Mouse (Mus musculus) intestine, embryonic 15.5 days (tissue): ENCODE data around the gene Capn8. TPM values are rescaled to one million over a fixed set of nuclear protein-coding genes. Genes with fewer than 3 reads are reported as not detected.

ENCODE experiments used
- ATAC-seq: fragments of 200-750 bp; cut with Nextera tagmentation; 2 replicates; pipeline ENCODE4 v1.8.0; 2017; ENCODE audit warnings: moderate TSS enrichment, moderate library complexity
- H3K27ac ChIP-seq: fragments of 300-500 bp; sonication (generic); 2 replicates; pipeline ENCODE4 v1.5.1; 2015; ENCODE audit warnings: mild to moderate bottlenecking, inconsistent platforms
- H3K27me3 ChIP-seq: fragments of 300-500 bp; sonication (generic); replicated peaks from 2 replicates; pipeline ENCODE4 v1.6.1; 2015; ENCODE audit warnings: inconsistent platforms
- H3K36me3 ChIP-seq: fragments of 300-500 bp; sonication (generic); 2 replicates; pipeline ENCODE4 v1.6.1; 2015; ENCODE audit warnings: inconsistent platforms
- H3K4me1 ChIP-seq: fragments of 300-500 bp; sonication (generic); replicated peaks from 2 replicates; pipeline ENCODE4 v1.6.1; 2015; ENCODE audit warnings: inconsistent platforms
- H3K4me2 ChIP-seq: fragments of 300-500 bp; sonication (generic); replicated peaks from 2 replicates; pipeline ENCODE4 v1.6.1; 2015; ENCODE audit warnings: mild to moderate bottlenecking, inconsistent platforms
- H3K4me3 ChIP-seq: fragments of 300-500 bp; sonication (generic); replicated peaks from 2 replicates; pipeline ENCODE4 v1.5.1; 2015; ENCODE audit warnings: inconsistent platforms
- H3K9ac ChIP-seq: fragments of 300-500 bp; sonication (generic); 2 replicates; pipeline ENCODE4 v1.6.1; 2015; ENCODE audit warnings: inconsistent platforms
- H3K9me3 ChIP-seq: fragments of 300-500 bp; sonication (generic); 2 replicates; pipeline ENCODE4 v1.6.1; 2016; ENCODE audit warnings: inconsistent platforms
- WGBS: fragments of 180-500 bp; shearing (Covaris S2); methylation state at CpG from one replicate; pipeline ENCODE4 v1.1.7; 2015; 5-methylcytosine and 5-hydroxymethylcytosine counted together
- polyA plus RNA-seq: library from polyadenylated mRNA; unstranded; fragments of >200 nt; fragmentation: Nextera tagmentation; extraction: Ambion mirVana; gene quantifications from 2 replicates; pipeline ENCODE4 v1.2.1, GENCODE M21; 2015

Gene Capn8
- 2.5 and 3.3 TPM in 2 replicates for polyA plus RNA-seq

DNA sequence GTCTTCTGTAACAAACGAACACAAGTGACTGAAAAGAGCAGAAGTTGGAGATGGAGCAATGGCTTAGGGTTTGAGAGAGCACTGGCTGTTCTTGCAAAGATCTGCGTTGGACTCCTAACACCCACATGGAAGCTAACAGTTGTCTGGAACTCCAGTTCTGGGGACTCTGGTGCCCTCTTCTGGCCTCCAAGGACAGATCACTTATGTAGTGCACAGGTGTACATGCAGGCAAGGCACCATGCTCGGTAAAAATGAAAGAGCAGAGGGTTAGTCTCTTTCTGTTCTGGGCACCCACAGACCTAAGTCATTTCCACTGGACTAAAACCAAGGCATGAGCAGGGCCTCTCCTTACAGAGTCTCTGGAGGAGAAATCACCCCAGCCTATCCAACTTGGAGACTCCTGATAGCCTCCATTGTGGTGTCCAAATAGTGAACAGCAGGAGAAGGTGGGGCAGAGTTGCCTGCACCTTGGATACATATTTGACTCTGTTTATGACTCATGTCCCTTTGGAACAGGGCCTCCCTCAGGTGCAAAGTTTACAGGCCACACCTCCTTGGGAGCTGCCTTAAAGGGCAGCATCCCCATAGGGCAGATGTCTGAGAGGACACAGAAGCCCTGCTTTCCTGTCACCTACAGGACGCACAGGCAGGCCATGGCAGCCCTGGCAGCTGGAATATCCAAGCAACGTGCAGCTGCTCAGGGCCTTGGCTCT lies at the start of gene Capn8:
Gene Capn8, plus strand, starts transcription at position 600 of the 713 bp plus-strand sequence.
- Histone ChIP-seq H3K4me3 (no peak within 1 kb of the TSS), H3K4me2 (peak within 1 kb of the TSS; percentile 18; the same call in 1 of the 2 replicates), H3K4me1 (0 out of 2 replicates have a peak, but pooled peaks cover 11% of the 10 kb centered on the region), H3K36me3 (no peaks in the 10 kb centered on the region), H3K27ac (peak within 1 kb of the TSS; percentile 70; the same call in 1 of the 2 replicates), H3K27me3 (no peaks in the 10 kb centered on the region), H3K9ac (no peak within 1 kb of the TSS), H3K9me3 (no peaks in the 10 kb centered on the region)
- 64% methylated on average over 5 of the region's 5 CpGs for WGBS
- peak; percentile 91 for ATAC-seq

DNA sequence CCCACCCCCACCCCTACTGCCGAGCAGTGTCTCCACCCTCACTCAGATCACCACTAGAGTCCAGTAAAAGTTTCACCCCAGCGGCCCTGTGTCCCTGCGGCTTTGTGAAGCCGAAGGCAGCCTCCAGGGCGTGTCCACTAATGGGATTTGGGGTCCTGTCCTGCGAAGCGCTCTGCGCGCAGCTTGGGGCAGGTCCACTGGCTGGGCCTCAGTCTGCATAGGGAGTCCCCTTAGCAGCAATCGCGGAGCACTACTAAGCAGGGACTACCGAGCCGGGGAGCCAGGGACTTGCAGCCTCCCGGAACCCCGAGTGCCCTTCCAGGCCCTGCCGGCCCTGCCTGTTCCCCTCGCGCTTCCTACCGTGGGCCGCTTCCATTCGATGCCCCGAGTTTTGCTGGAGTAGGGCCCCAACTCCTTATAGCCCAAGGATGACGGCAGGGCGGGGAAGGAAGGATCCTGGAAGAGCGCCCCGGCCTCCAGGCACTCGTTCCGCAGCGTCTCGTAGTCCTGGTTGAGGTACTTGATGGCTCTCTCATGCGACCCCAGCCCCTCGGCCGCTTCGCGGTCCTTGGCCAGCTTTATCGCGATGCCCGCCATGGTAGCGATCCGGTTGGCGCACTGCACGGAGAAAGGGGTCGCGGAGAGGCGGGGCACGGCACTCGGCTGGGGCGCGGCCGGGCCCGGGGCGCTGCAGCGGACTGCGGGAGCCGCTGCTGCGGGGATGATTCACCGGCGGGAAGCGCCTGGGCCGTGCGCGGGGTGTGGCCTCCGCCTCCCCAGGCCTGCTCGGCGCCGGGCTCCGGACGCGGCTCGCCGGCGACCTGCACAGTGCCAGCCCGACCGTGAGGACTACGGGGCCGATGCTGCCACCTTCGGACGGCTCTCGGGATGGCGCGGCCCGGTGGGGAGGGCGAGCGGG lies 47.8 kb upstream of the Capn8 start, which contains the start of gene Capn2:
Gene Capn2, minus strand, starts transcription at position 851 of the 919 bp plus-strand sequence.
- H3K27me3 ChIP-seq = no peaks in the 10 kb centered on the region
- peak within 1 kb of the TSS; percentile 82 for H3K4me3 ChIP-seq
- peak within 1 kb of the TSS; percentile 95 for H3K9ac ChIP-seq
- under 1% methylated on average over 84 of the region's 84 CpGs for WGBS
- peaks cover under 1% of the 10 kb centered on the region; the same call in 1 of the 2 replicates for H3K36me3 ChIP-seq
- peak within 1 kb of the TSS; percentile 91 for H3K27ac ChIP-seq
- ATAC-seq = peak; percentile 95
- H3K4me1 ChIP-seq = peaks cover 32% of the 10 kb centered on the region
- peak within 1 kb of the TSS; percentile 86 for H3K4me2 ChIP-seq
- H3K9me3 ChIP-seq = no peaks in the 10 kb centered on the region

DNA sequence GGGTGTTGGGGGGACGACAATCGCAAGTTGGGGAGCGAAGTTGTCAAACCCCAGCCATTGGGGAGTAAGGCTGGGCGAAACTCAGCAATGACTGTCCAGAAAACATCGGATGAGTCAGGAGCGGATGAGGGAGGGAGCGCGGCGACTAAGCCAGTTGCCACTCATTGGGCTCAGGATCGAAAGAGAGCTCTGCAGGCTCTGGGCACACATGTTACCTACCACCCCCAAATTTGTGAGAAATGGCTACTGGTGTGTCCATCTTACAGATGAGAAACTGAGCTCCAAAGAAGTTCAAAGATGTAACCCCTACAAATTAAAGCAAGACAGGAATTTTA lies 47.2 kb upstream of the Capn8 start:
- Histone ChIP-seq H3K27me3 (no peaks in the 10 kb centered on the region), H3K4me1 (peaks cover 28% of the 10 kb centered on the region), H3K9me3 (no peaks in the 10 kb centered on the region), H3K4me2 (peak overlapping the region; percentile 86), H3K9ac (peak overlapping the region; percentile 95), H3K27ac (peak overlapping the region; percentile 91), H3K4me3 (peak overlapping the region; percentile 82), H3K36me3 (no peaks in the 10 kb centered on the region)
- WGBS = 2% methylated on average over 10 of the region's 10 CpGs
- peak; percentile 21 for ATAC-seq

DNA sequence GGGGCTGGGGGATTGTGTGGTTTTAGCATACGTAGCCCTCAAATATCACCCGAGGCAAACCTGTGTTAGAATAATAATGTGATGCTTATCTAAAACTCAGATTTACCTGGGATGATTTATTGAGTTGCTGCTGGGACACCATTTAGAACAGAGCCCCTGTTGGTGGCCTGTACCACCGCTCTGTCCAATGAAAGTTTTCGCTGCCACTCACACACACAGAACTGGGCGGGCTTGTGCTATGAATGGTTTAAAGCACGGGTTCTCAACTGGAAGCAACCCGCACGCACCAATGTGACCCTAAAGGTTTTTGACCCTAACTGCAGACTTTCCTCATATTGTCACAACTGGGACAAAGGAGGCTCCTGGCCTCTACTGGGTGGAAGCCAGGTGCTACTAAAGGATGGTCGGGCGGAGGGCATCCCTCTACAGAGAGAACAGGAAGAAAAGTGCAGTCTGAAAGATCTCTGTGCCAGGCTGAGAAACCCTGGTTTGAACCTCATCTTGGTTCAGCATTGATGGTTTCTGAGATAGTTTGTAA lies 46.6 kb upstream of the Capn8 start:
- no peak overlapping the region for H3K4me2 ChIP-seq
- H3K27me3 ChIP-seq = no peaks in the 10 kb centered on the region
- no peak overlapping the region for H3K9ac ChIP-seq
- 75% methylated on average over 10 of the region's 10 CpGs for WGBS
- H3K27ac ChIP-seq = no peak overlapping the region
- ATAC-seq = no peak
- no peaks in the 10 kb centered on the region for H3K9me3 ChIP-seq
- H3K36me3 ChIP-seq = no peaks in the 10 kb centered on the region
- peaks cover 28% of the 10 kb centered on the region for H3K4me1 ChIP-seq
- no peak overlapping the region for H3K4me3 ChIP-seq

DNA sequence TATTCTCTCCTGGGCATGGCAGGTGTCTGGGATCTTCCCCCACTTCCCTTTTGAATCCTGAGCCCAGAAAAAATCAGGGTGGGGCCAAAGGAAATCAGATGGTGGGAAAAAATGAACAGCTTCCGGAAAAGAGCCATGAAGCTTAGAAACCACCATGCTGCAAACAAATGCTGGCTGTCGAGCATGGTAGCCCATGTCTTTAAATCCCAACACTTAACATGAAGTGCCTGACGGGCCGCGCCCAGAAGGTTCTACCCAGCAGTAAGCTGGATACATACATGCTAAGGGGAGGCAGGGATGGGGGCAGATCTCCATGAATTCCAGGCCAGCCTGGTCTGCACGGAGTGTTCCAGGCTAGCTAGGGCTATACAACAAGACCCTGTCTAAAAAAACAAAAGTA lies 46.0 kb upstream of the Capn8 start:
- Histone ChIP-seq H3K4me2 (no peak overlapping the region), H3K4me3 (no peak overlapping the region), H3K27ac (no peak overlapping the region), H3K36me3 (no peaks in the 10 kb centered on the region), H3K9me3 (no peaks in the 10 kb centered on the region), H3K4me1 (peaks cover 28% of the 10 kb centered on the region), H3K9ac (no peak overlapping the region), H3K27me3 (no peaks in the 10 kb centered on the region)
- no peak for ATAC-seq
- WGBS = 85% methylated on average over 6 of the region's 6 CpGs

DNA sequence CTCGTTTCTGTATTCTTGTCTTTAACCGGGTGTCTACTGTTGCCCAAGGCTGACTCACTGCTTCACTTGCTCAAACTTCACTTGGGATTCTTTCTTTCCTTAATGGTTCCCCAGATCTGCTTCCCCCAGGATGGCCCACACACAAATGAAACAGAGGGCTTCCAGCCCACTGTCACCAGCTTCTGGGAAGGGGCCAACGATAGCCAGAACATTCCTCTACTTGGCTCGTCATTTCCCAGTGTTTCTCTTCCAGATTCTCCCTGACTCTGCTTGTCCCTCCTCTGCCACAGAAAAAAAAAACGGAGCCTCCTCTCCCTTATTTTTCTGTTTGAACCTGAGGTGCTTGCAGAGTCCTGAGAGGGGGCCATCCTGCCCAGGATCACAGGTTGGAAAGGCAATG lies 45.5 kb upstream of the Capn8 start:
- Histone ChIP-seq H3K36me3 (no peaks in the 10 kb centered on the region), H3K9me3 (no peaks in the 10 kb centered on the region), H3K27ac (0 out of 2 replicates have a peak overlapping the region, but pooled peaks have one; percentile 80), H3K4me2 (peak overlapping the region; percentile 28; the same call in 1 of the 2 replicates), H3K4me3 (no peak overlapping the region), H3K4me1 (peaks cover 28% of the 10 kb centered on the region), H3K9ac (no peak overlapping the region), H3K27me3 (no peaks in the 10 kb centered on the region)
- 68% methylated on average over 5 of the region's 5 CpGs for WGBS
- ATAC-seq = no peak

DNA sequence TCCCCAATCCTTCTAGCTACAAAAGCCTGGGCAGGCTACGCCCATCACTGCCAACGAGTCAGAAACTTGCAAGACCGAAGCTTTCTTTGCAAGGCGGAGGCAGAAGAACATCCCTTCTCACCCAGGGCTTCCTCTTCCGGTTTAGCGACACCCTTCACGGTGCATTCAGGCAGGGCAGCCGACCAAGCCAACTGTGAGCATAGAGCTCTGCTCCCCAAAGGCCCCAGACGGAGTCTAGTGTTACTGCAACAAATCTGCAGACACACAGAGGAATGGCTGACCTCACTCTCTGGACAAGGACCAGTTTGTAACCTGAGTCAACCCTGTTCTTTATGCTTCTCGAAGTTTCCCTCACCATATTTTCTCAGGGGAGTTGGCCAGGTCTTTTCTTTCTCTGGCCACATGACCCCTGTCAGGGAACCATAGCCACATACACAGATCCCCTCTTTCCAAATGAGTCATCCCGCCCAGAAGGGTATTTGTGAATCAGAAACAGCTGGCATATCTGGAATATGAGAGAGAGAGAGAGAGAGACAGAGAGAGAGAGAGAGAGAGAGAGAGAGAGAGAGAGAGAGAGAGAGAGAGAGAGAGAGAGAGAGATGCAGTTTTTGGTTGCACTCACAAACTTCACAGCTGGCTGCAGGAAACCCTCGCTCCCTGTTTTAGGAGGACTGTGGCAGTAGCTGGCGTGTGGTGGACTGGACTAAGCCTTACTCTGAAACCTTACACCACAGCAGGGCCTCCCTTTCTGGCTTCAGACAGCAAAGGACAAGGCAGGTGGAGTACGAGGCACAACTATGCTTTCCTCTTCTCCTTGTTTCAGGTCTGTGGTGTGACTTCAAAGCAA lies 44.5 kb upstream of the Capn8 start:
- 29% methylated on average over 14 of the region's 14 CpGs for WGBS
- ATAC-seq = 0 out of 2 replicates have a peak, but pooled peaks have one; percentile 6
- no peaks in the 10 kb centered on the region for H3K36me3 ChIP-seq
- H3K9ac ChIP-seq = no peak overlapping the region
- peaks cover 25% of the 10 kb centered on the region for H3K4me1 ChIP-seq
- no peaks in the 10 kb centered on the region for H3K27me3 ChIP-seq
- H3K9me3 ChIP-seq = no peaks in the 10 kb centered on the region
- H3K4me2 ChIP-seq = peak overlapping the region; percentile 28
- H3K27ac ChIP-seq = peak overlapping the region; percentile 80
- H3K4me3 ChIP-seq = no peak overlapping the region

DNA sequence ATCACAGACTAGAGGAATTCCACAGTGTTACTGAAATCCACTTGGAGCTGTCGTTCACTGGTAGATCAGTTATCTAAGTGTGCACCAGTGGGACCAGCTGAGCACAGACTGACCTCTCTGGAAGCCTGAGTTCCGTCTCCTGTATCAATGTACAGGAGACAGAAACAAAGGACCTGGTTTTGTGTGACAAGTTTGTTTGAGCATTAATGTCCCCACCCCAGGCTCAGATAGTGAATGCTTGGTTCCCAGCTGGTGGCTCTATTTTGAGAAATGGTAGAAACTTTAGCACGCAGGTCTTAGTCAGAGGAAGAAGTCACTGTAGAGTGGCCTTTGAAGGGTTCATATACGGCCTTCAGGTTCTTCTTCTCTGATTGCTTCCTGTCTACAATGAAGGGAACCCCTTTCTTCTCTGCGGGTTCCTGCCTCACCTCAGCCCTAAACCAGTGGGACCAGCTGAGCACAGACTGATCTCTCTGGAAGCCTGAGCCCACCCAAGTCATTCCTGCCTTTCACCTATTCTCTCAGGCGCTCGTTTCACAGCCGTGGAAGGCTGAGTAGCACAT lies 43.8 kb upstream of the Capn8 start:
- H3K27me3 ChIP-seq = no peaks in the 10 kb centered on the region
- no peak for ATAC-seq
- peaks cover 20% of the 10 kb centered on the region for H3K4me1 ChIP-seq
- H3K27ac ChIP-seq = peak overlapping the region; percentile 80; the same call in 1 of the 2 replicates
- no peak overlapping the region for H3K4me3 ChIP-seq
- H3K4me2 ChIP-seq = no peak overlapping the region
- 73% methylated on average over 8 of the region's 8 CpGs for WGBS
- H3K9me3 ChIP-seq = no peaks in the 10 kb centered on the region
- no peaks in the 10 kb centered on the region for H3K36me3 ChIP-seq
- H3K9ac ChIP-seq = no peak overlapping the region

DNA sequence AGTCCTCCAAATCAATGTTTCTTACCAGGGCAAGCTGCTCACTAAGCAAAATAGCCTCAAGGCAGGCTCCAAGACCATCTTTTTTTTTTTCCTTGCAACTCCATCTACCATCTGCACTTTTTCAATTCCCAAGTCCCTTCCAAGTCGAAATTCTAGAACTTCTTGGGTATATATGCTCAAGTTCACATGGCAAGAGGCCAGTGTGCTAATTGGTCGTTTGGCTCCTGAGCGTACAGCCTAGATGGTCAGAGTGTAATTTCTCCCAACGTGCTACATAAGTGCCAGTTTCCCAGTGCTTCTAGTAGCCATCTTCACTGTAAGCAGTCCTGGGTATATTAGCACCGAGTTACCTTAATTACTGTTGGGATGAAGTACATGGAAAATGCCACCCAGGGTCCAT lies 41.8 kb upstream of the Capn8 start:
- Histone ChIP-seq H3K4me1 (peaks cover 22% of the 10 kb centered on the region), H3K9me3 (no peaks in the 10 kb centered on the region), H3K4me2 (no peak overlapping the region), H3K36me3 (no peaks in the 10 kb centered on the region), H3K9ac (no peak overlapping the region), H3K27me3 (no peaks in the 10 kb centered on the region), H3K4me3 (no peak overlapping the region), H3K27ac (no peak overlapping the region)
- WGBS = 82% methylated on average over 5 of the region's 5 CpGs
- no peak for ATAC-seq

DNA sequence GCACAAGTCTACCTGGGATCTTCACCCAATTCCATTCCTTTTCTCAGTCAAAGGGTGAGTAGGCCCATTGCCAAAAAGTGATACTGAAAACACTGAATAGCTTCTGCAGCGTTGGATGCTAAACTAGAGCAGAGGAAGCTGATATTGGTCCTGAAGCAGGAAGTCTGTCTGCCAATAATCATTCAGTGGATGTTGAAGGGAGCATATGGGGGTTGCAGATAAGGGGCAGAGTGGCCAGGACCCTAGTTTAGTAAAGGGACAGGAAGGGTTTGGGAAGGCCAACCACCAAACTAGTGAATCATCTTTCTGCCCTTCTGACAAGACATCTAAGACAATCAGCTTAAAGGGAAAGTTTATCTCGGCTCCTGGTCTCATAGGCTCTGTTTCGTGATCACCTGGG lies 41.1 kb upstream of the Capn8 start:
- H3K4me2 ChIP-seq = no peak overlapping the region
- H3K9me3 ChIP-seq = no peaks in the 10 kb centered on the region
- 83% methylated on average over 3 of the region's 3 CpGs for WGBS
- H3K9ac ChIP-seq = no peak overlapping the region
- no peaks in the 10 kb centered on the region for H3K36me3 ChIP-seq
- no peaks in the 10 kb centered on the region for H3K27me3 ChIP-seq
- H3K4me1 ChIP-seq = peaks cover 28% of the 10 kb centered on the region
- H3K27ac ChIP-seq = no peak overlapping the region
- ATAC-seq = no peak
- no peak overlapping the region for H3K4me3 ChIP-seq

DNA sequence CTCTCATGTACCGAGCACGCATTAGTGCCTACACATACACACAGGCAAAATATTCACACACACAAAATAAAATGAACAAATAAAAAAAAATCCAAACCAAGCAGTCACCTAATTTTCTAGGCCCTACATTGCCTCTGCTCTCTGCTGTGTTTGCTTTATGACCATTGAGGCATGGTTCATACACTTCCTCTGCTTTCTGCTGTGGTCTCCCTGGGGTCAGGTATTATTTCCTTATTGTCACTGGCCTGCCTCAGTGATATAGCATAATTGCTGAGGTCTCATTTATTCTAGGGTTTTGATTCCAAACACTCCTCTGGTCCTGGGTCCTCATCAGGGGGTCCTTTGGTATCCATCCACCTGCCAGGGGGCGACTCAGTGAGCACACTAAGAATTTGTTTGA lies 39.2 kb upstream of the Capn8 start:
- H3K4me1 ChIP-seq = peaks cover 19% of the 10 kb centered on the region
- ATAC-seq = no peak
- no peak overlapping the region for H3K4me2 ChIP-seq
- H3K4me3 ChIP-seq = no peak overlapping the region
- H3K9ac ChIP-seq = no peak overlapping the region
- 94% methylated on average over 3 of the region's 3 CpGs for WGBS
- H3K27me3 ChIP-seq = no peaks in the 10 kb centered on the region
- H3K27ac ChIP-seq = no peak overlapping the region
- no peaks in the 10 kb centered on the region for H3K9me3 ChIP-seq
- no peaks in the 10 kb centered on the region for H3K36me3 ChIP-seq
